Comparison of ENCODE assay signal across 8 mouse cellular contexts in the genomic region with DNA sequence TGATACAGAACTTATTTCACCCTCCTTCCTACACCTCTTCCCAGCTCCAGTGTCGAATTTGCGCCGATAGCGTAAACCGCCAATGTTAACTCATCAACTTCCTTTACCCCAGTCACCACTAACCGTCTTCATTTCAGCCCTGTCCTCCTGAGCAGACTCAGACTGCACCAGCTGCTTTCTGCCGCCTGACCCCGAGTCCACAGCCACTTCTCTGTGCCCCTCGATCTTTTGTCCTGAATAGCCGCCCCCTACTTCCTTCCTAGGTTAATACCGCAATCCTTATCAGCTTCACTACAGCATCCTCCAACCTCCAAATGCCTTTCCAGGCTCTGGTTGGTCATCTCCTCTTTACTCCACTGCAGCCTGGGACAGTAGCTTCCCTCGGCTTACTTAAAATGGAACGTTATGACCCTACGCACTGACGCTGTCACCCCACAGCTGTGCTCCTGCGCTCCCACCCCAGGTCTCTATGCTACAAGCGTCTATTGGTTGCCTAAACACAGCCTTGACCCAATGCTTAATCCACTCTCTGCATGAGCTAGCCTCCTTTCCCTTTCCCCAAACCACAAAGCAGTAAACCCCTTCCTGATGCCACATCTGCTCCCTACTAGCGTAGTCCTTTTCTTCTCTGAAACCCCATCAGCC. TPM values are rescaled to one million over a fixed set of nuclear protein-coding genes. Genes with fewer than 3 reads are reported as not detected.
DNase-seq lines count a peak whose midpoint lies in the region; ATAC-seq and TF ChIP-seq lines count a peak whose summit lies in the region.

No protein-coding gene starts in this region.

- no peak overlapping the region for H3K4me3 ChIP-seq in limb, embryonic 11.5 days (ENCODE audit: low read depth, low read length)
- no peak overlapping the region for H3K4me3 ChIP-seq in limb, embryonic 10.5 days
- H3K4me3 ChIP-seq in forebrain, embryonic 11.5 days (ENCODE audit: low read depth, low read length): no peak overlapping the region; the same call in 1 of the 2 replicates
- H3K4me3 ChIP-seq in liver, embryonic 12.5 days: peak overlapping the region; percentile 6; the same call in 1 of the 2 replicates
- H3K4me3 ChIP-seq in stomach, postnatal 0 days (ENCODE audit: low read depth, low read length): no peak overlapping the region

- peak overlapping the region; percentile 12; the same call in 1 of the 2 replicates for H3K4me2 ChIP-seq in limb, embryonic 11.5 days (ENCODE audit: low read depth, severe bottlenecking)
- peak overlapping the region; percentile 24 for H3K4me2 ChIP-seq in forebrain, embryonic 11.5 days (ENCODE audit: low read depth, low read length, severe bottlenecking)
- H3K4me2 ChIP-seq in liver, embryonic 12.5 days: peak overlapping the region; percentile 54
- 0 out of 2 replicates have a peak overlapping the region, but pooled peaks have one; percentile 14 for H3K4me2 ChIP-seq in stomach, postnatal 0 days (replicated peaks; ENCODE audit: low read depth)

- TF ChIP-seq CTCF in stomach, postnatal 0 days (IDR thresholded peaks at IDR 0.05; ENCODE audit: low read depth): no peak

- no peak overlapping the region for H3K27ac ChIP-seq in limb, embryonic 11.5 days (replicated peaks; ENCODE audit: low read depth, low read length)
- H3K27ac ChIP-seq in limb, embryonic 10.5 days: no peak overlapping the region
- no peak overlapping the region for H3K27ac ChIP-seq in forebrain, embryonic 11.5 days (ENCODE audit: low read depth, low read length)
- peak overlapping the region; percentile 32; the same call in 1 of the 2 replicates for H3K27ac ChIP-seq in liver, embryonic 12.5 days
- H3K27ac ChIP-seq in stomach, postnatal 0 days (replicated peaks): no peak overlapping the region

- 58% methylated on average over 18 of the region's 18 CpGs for WGBS in limb, embryonic 11.5 days
- WGBS in limb, embryonic 10.5 days: 62% methylated on average over 18 of the region's 18 CpGs
- WGBS in forebrain, embryonic 11.5 days: 55% methylated on average over 18 of the region's 18 CpGs
- WGBS in liver, embryonic 12.5 days (ENCODE audit: insufficient replicate concordance): 12% methylated on average over 18 of the region's 18 CpGs
- 55% methylated on average over 18 of the region's 18 CpGs for WGBS in stomach, postnatal 0 days

- TF ChIP-seq EP300 in stomach, postnatal 0 days (optimal IDR thresholded peaks at IDR 0.05): no peak

- H3K9ac ChIP-seq in limb, embryonic 11.5 days (ENCODE audit: low read length): no peak overlapping the region
- H3K9ac ChIP-seq in forebrain, embryonic 11.5 days (ENCODE audit: low read length): no peak overlapping the region
- no peak overlapping the region for H3K9ac ChIP-seq in liver, embryonic 12.5 days
- no peak overlapping the region for H3K9ac ChIP-seq in stomach, postnatal 0 days (ENCODE audit: low read length)

- DNase-seq in limb, embryonic 11.5 days (ENCODE audit: low spot score): no peak
- DNase-seq in limb, embryonic 10.5 days (ENCODE audit: low spot score): no peak
- no peak for DNase-seq in forebrain, embryonic 11.5 days (ENCODE audit: low spot score)
- DNase-seq in stomach, postnatal 0 days (ENCODE audit: low spot score): no peak
- no peak for DNase-seq in left cerebral cortex, postnatal 14 days (ENCODE audit: low spot score in 2 of 2)
- DNase-seq in urinary bladder, postnatal 10 days (ENCODE audit: low spot score): no peak
- DNase-seq in urinary bladder, adult 2 months (ENCODE audit: low spot score): no peak

- H3K4me1 ChIP-seq in limb, embryonic 11.5 days (ENCODE audit: control insufficient read depth, insufficient read depth, low read length): no peaks in the 10 kb centered on the region
- H3K4me1 ChIP-seq in limb, embryonic 10.5 days: no peaks in the 10 kb centered on the region; the same call in 1 of the 2 replicates
- no peaks in the 10 kb centered on the region for H3K4me1 ChIP-seq in forebrain, embryonic 11.5 days (replicated peaks; ENCODE audit: control insufficient read depth, insufficient read depth, low read length)
- 0 out of 2 replicates have a peak, but pooled peaks cover 21% of the 10 kb centered on the region for H3K4me1 ChIP-seq in liver, embryonic 12.5 days
- 0 out of 2 replicates have a peak, but pooled peaks cover 2% of the 10 kb centered on the region for H3K4me1 ChIP-seq in stomach, postnatal 0 days (replicated peaks; ENCODE audit: control insufficient read depth, insufficient read depth)

- H3K9me3 ChIP-seq in limb, embryonic 11.5 days (ENCODE audit: control insufficient read depth, low read length): no peaks in the 10 kb centered on the region
- H3K9me3 ChIP-seq in limb, embryonic 10.5 days (replicated peaks): no peaks in the 10 kb centered on the region
- H3K9me3 ChIP-seq in forebrain, embryonic 11.5 days (ENCODE audit: control insufficient read depth, low read length): no peaks in the 10 kb centered on the region
- no peaks in the 10 kb centered on the region for H3K9me3 ChIP-seq in liver, embryonic 12.5 days (replicated peaks)
- no peaks in the 10 kb centered on the region for H3K9me3 ChIP-seq in stomach, postnatal 0 days (ENCODE audit: control insufficient read depth, low read length)

- no peaks in the 10 kb centered on the region for H3K27me3 ChIP-seq in limb, embryonic 11.5 days (ENCODE audit: control insufficient read depth, insufficient read depth, low read length)
- peaks cover 20% of the 10 kb centered on the region; the same call in 1 of the 2 replicates for H3K27me3 ChIP-seq in limb, embryonic 10.5 days (ENCODE audit: low read depth, poor library complexity, severe bottlenecking)
- no peaks in the 10 kb centered on the region for H3K27me3 ChIP-seq in forebrain, embryonic 11.5 days (ENCODE audit: control insufficient read depth, insufficient read depth, low read length)
- H3K27me3 ChIP-seq in liver, embryonic 12.5 days (replicated peaks): peaks cover 15% of the 10 kb centered on the region
- no peaks in the 10 kb centered on the region for H3K27me3 ChIP-seq in stomach, postnatal 0 days (ENCODE audit: control insufficient read depth, insufficient read depth, low read length)

- no peak for ATAC-seq in limb, embryonic 11.5 days (ENCODE audit: insufficient number of reproducible peaks, low FRiP score, low TSS enrichment, low read depth)
- ATAC-seq in forebrain, embryonic 11.5 days (replicated peaks; ENCODE audit: low FRiP score): no peak
- ATAC-seq in liver, embryonic 12.5 days: peak; percentile 64
- no peak for ATAC-seq in stomach, postnatal 0 days (ENCODE audit: low FRiP score, low TSS enrichment)

- intact Hi-C loops in left cerebral cortex, postnatal 14 days (cut with DNase I): no loop called here

- H3K36me3 ChIP-seq in limb, embryonic 11.5 days (ENCODE audit: control insufficient read depth, insufficient read depth, low read length): no peaks in the 10 kb centered on the region
- H3K36me3 ChIP-seq in limb, embryonic 10.5 days: no peaks in the 10 kb centered on the region
- no peaks in the 10 kb centered on the region for H3K36me3 ChIP-seq in forebrain, embryonic 11.5 days (ENCODE audit: control insufficient read depth, insufficient read depth, low read length)
- no peaks in the 10 kb centered on the region for H3K36me3 ChIP-seq in liver, embryonic 12.5 days
- no peaks in the 10 kb centered on the region for H3K36me3 ChIP-seq in stomach, postnatal 0 days (ENCODE audit: control insufficient read depth, insufficient read depth, low read length)

RNA-seq across cellular contexts. Expression of a gene that starts 27.6 kb away (rescaled TPM):
- 0.33 and 0.38 TPM in 2 replicates for polyA plus RNA-seq in limb, embryonic 11.5 days (2014; fragmentation: Nextera tagmentation; extraction: Ambion mirVana)
- polyA plus RNA-seq in limb, embryonic 10.5 days (2016; fragmentation: Nextera tagmentation; extraction: Ambion mirVana): 0.15 TPM in 1 of 2 replicates, not detected in the other
- polyA plus RNA-seq in forebrain, embryonic 11.5 days (2014; fragmentation: Nextera tagmentation; extraction: Ambion mirVana): 0.41 and 0.60 TPM in 2 replicates
- polyA plus RNA-seq in liver, embryonic 12.5 days (2016; fragmentation: Nextera tagmentation; extraction: Ambion mirVana): 1.0 and 1.2 TPM in 2 replicates
- polyA plus RNA-seq in stomach, postnatal 0 days (2015; fragmentation: Nextera tagmentation; extraction: Ambion mirVana): 0.35 and 0.42 TPM in 2 replicates
- total RNA-seq in left cerebral cortex, postnatal 14 days (2021): 1 to 10 TPM; 2.9 to 3.3 TPM
- 1.6 and 3.3 TPM in 2 replicates for polyA plus RNA-seq in urinary bladder, adult 2 months (2012; rRNA removed)
